Mouse (Mus musculus): ENCODE measurements around the gene Peak1. TPM values are rescaled to one million over a fixed set of nuclear protein-coding genes. Genes with fewer than 3 reads are reported as not detected.

Gene Peak1
- total and polyA plus RNA-seq, 2 experiments from 2014 or later, result 4.1 to 7.7 TPM

- H3K4me3 ChIP-seq (ENCODE audit: low read depth, low read length), result no peak overlapping the region
- H3K36me3 ChIP-seq (ENCODE audit: insufficient read depth), result no peaks in the 10 kb centered on the region
- ATAC-seq (no peak), DNase-seq (no peak)
- no peak overlapping the region for H3K4me2 ChIP-seq (ENCODE audit: low read depth)
- TF ChIP-seq CTCF (IDR thresholded peaks at IDR 0.05; ENCODE audit: low read depth), result no peak
- no peak overlapping the region for H3K9ac ChIP-seq
- H3K27me3 ChIP-seq (ENCODE audit: insufficient read depth, low read length), result no peaks in the 10 kb centered on the region
- 47% methylated on average over 1 of the region's 1 CpGs for WGBS
- no peak overlapping the region for H3K27ac ChIP-seq (ENCODE audit: low read depth, low read length)
- no peaks in the 10 kb centered on the region for H3K9me3 ChIP-seq (ENCODE audit: low read length)
- no peaks in the 10 kb centered on the region for H3K4me1 ChIP-seq (ENCODE audit: insufficient read depth)
Observed at GRCm38 (mm10) chr9:56339426-56340195, 78.3 kb downstream of the Peak1 start.

GRCm38 (mm10) chr9:56334363-56334762 lies 83.5 kb downstream of the Peak1 start:
- WGBS, result 96% methylated on average over 12 of the region's 12 CpGs
- ATAC-seq, result no peak

DNA sequence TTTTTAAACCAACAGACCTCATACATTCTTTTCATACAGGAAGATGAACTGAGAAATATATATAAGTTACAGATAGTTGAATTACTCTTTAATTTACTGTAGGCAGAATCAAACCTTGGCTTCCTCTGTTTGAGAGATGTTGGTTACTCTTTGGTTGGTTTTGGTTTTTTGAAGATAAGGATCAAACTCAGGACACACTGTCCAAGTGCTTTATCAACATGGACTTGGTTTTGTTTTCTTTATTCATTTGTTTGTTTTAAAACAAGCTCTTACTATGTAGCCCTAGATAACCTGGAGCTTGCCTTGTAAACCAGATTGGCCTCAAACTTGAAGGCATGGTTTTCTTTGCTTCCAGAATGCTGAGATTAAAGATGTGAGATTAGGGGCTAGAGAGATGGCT lies 85.1 kb downstream of the Peak1 start:
- no peak for TF ChIP-seq CTCF (IDR thresholded peaks at IDR 0.05; ENCODE audit: low read depth)
- no peak overlapping the region for H3K4me3 ChIP-seq (ENCODE audit: low read depth, low read length)
- H3K27ac ChIP-seq (ENCODE audit: low read depth, low read length), result no peak overlapping the region
- H3K9ac ChIP-seq, result no peak overlapping the region
- ATAC-seq, result no peak
- no peaks in the 10 kb centered on the region for H3K36me3 ChIP-seq (ENCODE audit: insufficient read depth)
- H3K9me3 ChIP-seq (ENCODE audit: low read length), result no peaks in the 10 kb centered on the region
- no peak overlapping the region for H3K4me2 ChIP-seq (ENCODE audit: low read depth)
- no peaks in the 10 kb centered on the region for H3K27me3 ChIP-seq (ENCODE audit: insufficient read depth, low read length)
- H3K4me1 ChIP-seq (ENCODE audit: insufficient read depth), result no peaks in the 10 kb centered on the region
- DNase-seq, result no peak

More at GRCm38 (mm10) chr9:56334363-56334762, 83.5 kb downstream of the Peak1 start:
- Histone ChIP-seq H3K9me3 (ENCODE audit: low read length) (no peaks in the 10 kb centered on the region), H3K9ac (no peak overlapping the region), H3K4me1 (ENCODE audit: insufficient read depth) (no peaks in the 10 kb centered on the region), H3K27ac (ENCODE audit: low read depth, low read length) (no peak overlapping the region), H3K27me3 (ENCODE audit: insufficient read depth, low read length) (no peaks in the 10 kb centered on the region), H3K4me3 (ENCODE audit: low read depth, low read length) (no peak overlapping the region), H3K36me3 (ENCODE audit: insufficient read depth) (no peaks in the 10 kb centered on the region), H3K4me2 (ENCODE audit: low read depth) (no peak overlapping the region)
- DNase-seq, result no peak
- TF ChIP-seq CTCF (IDR thresholded peaks at IDR 0.05; ENCODE audit: low read depth), result no peak

GRCm38 (mm10) chr9:56326511-56327005 lies 91.3 kb downstream of the Peak1 start:
- Histone ChIP-seq H3K27ac (ENCODE audit: low read depth, low read length) (no peak overlapping the region), H3K9me3 (ENCODE audit: low read length) (no peaks in the 10 kb centered on the region), H3K36me3 (ENCODE audit: insufficient read depth) (no peaks in the 10 kb centered on the region), H3K4me2 (ENCODE audit: low read depth) (no peak overlapping the region), H3K4me1 (ENCODE audit: insufficient read depth) (no peaks in the 10 kb centered on the region), H3K4me3 (ENCODE audit: low read depth, low read length) (no peak overlapping the region), H3K27me3 (ENCODE audit: insufficient read depth, low read length) (no peaks in the 10 kb centered on the region), H3K9ac (no peak overlapping the region)
- TF ChIP-seq CTCF (IDR thresholded peaks at IDR 0.05; ENCODE audit: low read depth), result no peak
- 83% methylated on average over 8 of the region's 8 CpGs for WGBS
- no peak for ATAC-seq
- DNase-seq, result peak; percentile 30

DNA sequence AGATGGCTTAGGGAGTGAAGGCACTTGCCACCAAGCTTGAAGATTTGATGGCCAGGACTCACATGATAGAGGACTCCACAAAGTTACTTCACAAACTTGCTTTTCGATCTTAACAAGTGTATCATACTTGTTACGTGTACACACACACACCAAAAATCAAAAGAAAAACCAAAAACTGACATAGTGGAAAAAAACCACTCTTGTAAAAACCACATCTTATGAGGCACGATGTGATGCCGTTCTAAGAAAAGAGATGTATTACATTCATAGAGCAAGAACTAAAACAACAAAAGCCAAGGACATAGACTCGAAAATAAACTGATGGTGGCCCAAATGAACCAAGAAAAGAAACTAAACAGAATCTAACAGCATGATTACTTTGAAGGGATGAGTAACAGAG lies 92.1 kb downstream of the Peak1 start:
- ATAC-seq (no peak), DNase-seq (no peak)
- 96% methylated on average over 5 of the region's 5 CpGs for WGBS
- no peak overlapping the region for H3K4me2 ChIP-seq (ENCODE audit: low read depth)
- H3K36me3 ChIP-seq (ENCODE audit: insufficient read depth), result no peaks in the 10 kb centered on the region
- no peak overlapping the region for H3K4me3 ChIP-seq (ENCODE audit: low read depth, low read length)
- H3K4me1 ChIP-seq (ENCODE audit: insufficient read depth), result no peaks in the 10 kb centered on the region
- H3K27me3 ChIP-seq (ENCODE audit: insufficient read depth, low read length), result no peaks in the 10 kb centered on the region
- H3K27ac ChIP-seq (ENCODE audit: low read depth, low read length), result no peak overlapping the region
- no peak for TF ChIP-seq CTCF (IDR thresholded peaks at IDR 0.05; ENCODE audit: low read depth)
- no peaks in the 10 kb centered on the region for H3K9me3 ChIP-seq (ENCODE audit: low read length)
- no peak overlapping the region for H3K9ac ChIP-seq

GRCm38 (mm10) chr9:56324576-56325355 lies 93.1 kb downstream of the Peak1 start:
- ATAC-seq (no peak), DNase-seq (no peak)
- Histone ChIP-seq H3K36me3 (ENCODE audit: insufficient read depth) (no peaks in the 10 kb centered on the region), H3K4me3 (ENCODE audit: low read depth, low read length) (no peak overlapping the region), H3K9ac (no peak overlapping the region), H3K4me1 (ENCODE audit: insufficient read depth) (no peaks in the 10 kb centered on the region), H3K27ac (ENCODE audit: low read depth, low read length) (no peak overlapping the region), H3K4me2 (ENCODE audit: low read depth) (no peak overlapping the region), H3K9me3 (ENCODE audit: low read length) (no peaks in the 10 kb centered on the region), H3K27me3 (ENCODE audit: insufficient read depth, low read length) (no peaks in the 10 kb centered on the region)
- no peak for TF ChIP-seq CTCF (IDR thresholded peaks at IDR 0.05; ENCODE audit: low read depth)
- 81% methylated on average over 16 of the region's 16 CpGs for WGBS

DNA sequence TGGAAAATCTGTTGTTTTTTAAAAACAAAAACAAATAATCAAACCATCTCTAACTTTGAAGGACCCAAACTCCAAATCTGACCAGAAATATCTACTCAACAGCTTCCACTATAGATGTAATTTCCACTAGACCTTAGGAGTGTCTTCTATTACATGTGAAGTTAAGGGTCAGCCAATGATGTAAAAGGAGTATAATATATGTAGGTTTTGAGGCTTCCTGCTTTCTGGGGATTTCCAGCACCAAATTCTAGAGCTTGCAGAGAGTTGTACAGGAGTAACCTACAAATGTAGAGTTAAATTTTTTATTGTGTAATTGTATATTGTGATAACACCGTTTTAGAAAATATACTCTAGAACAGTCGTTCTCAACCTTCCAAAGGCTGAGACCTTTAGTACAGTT lies 96.6 kb downstream of the Peak1 start:
- H3K9ac ChIP-seq, result no peak overlapping the region
- H3K4me2 ChIP-seq (ENCODE audit: low read depth), result no peak overlapping the region
- 92% methylated on average over 2 of the region's 2 CpGs for WGBS
- no peaks in the 10 kb centered on the region for H3K27me3 ChIP-seq (ENCODE audit: insufficient read depth, low read length)
- H3K36me3 ChIP-seq (ENCODE audit: insufficient read depth), result no peaks in the 10 kb centered on the region
- ATAC-seq (no peak), DNase-seq (no peak)
- no peaks in the 10 kb centered on the region for H3K4me1 ChIP-seq (ENCODE audit: insufficient read depth)
- no peak overlapping the region for H3K4me3 ChIP-seq (ENCODE audit: low read depth, low read length)
- no peak for TF ChIP-seq CTCF (IDR thresholded peaks at IDR 0.05; ENCODE audit: low read depth)
- no peak overlapping the region for H3K27ac ChIP-seq (ENCODE audit: low read depth, low read length)
- H3K9me3 ChIP-seq (ENCODE audit: low read length), result peaks cover 4% of the 10 kb centered on the region; the same call in 1 of the 2 replicates

Measured in forebrain, postnatal 0 days (tissue).